Mouse (Mus musculus) stomach, embryonic 15.5 days (tissue): Measurements from ENCODE around the gene Fstl3. TPM values are rescaled to one million over a fixed set of nuclear protein-coding genes. Genes with fewer than 3 reads are reported as not detected.

Experiments used
- ATAC-seq: fragments of 200-750 bp; cut with Nextera tagmentation; 2 replicates; pipeline ENCODE4 v1.8.0; 2017; ENCODE audit warnings: low read depth, moderate number of reproducible peaks, moderate TSS enrichment; ENCODE audit not compliant: insufficient read depth, low FRiP score
- H3K27ac ChIP-seq: fragments of 300-500 bp; sonication (generic); 2 replicates; pipeline ENCODE4 v1.5.1; 2015; ENCODE audit warnings: mild to moderate bottlenecking, inconsistent platforms
- H3K27me3 ChIP-seq: fragments of 300-500 bp; sonication (generic); replicated peaks from 2 replicates; pipeline ENCODE4 v1.6.1; 2015; ENCODE audit warnings: inconsistent platforms
- H3K36me3 ChIP-seq: fragments of 300-500 bp; sonication (generic); 2 replicates; pipeline ENCODE4 v1.6.1; 2015; ENCODE audit warnings: inconsistent platforms
- H3K4me1 ChIP-seq: fragments of 300-500 bp; sonication (generic); 2 replicates; pipeline ENCODE4 v1.6.1; 2015; ENCODE audit warnings: inconsistent platforms
- H3K4me2 ChIP-seq: fragments of 300-500 bp; sonication (generic); 2 replicates; pipeline ENCODE4 v1.6.1; 2015; ENCODE audit warnings: mild to moderate bottlenecking, inconsistent platforms
- H3K4me3 ChIP-seq: fragments of 300-500 bp; sonication (generic); replicated peaks from 2 replicates; pipeline ENCODE4 v1.5.1; 2015; ENCODE audit warnings: inconsistent platforms
- H3K9ac ChIP-seq: fragments of 300-500 bp; sonication (generic); 2 replicates; pipeline ENCODE4 v1.6.1; 2015; ENCODE audit warnings: inconsistent platforms
- H3K9me3 ChIP-seq: fragments of 300-500 bp; sonication (generic); 2 replicates; pipeline ENCODE4 v1.6.1; 2016; ENCODE audit warnings: inconsistent platforms
- WGBS: fragments of 180-500 bp; shearing (Covaris S2); methylation state at CpG from one replicate; pipeline ENCODE4 v1.1.7; 2015; 5-methylcytosine and 5-hydroxymethylcytosine counted together
- polyA plus RNA-seq: library from polyadenylated mRNA; unstranded; fragments of >200 nt; fragmentation: Nextera tagmentation; extraction: Ambion mirVana; gene quantifications from 2 replicates; pipeline ENCODE4 v1.2.1, GENCODE M21; 2015

Gene Fstl3
- polyA plus RNA-seq, result 14.8 and 15.5 TPM in 2 replicates

DNA sequence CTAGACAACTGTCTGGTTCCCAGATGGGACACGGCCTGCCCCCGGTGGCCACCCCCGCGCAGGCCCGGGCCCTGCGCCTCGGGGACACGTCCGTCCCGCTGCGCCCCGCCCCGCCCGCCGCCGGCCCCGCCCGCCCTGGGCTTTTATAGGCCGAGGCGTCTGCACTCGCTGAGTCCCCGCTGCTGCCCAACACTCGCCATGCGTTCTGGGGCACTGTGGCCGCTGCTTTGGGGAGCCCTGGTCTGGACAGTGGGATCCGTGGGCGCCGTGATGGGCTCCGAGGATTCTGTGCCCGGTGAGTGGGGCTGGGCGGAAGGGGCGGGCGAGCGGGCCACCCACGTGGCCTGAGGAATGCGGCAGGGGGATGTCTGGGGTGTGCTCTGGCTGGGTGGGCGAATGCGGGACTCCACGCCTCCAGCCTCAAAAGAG is at the start of gene Fstl3:
Gene Fstl3, plus strand, starts transcription at position 170 of the 429 bp plus-strand sequence.
- Histone ChIP-seq H3K4me2 (peak within 1 kb of the TSS; percentile 83), H3K4me3 (peak within 1 kb of the TSS; percentile 49)
- 1% methylated on average over 39 of the region's 39 CpGs for WGBS

DNA sequence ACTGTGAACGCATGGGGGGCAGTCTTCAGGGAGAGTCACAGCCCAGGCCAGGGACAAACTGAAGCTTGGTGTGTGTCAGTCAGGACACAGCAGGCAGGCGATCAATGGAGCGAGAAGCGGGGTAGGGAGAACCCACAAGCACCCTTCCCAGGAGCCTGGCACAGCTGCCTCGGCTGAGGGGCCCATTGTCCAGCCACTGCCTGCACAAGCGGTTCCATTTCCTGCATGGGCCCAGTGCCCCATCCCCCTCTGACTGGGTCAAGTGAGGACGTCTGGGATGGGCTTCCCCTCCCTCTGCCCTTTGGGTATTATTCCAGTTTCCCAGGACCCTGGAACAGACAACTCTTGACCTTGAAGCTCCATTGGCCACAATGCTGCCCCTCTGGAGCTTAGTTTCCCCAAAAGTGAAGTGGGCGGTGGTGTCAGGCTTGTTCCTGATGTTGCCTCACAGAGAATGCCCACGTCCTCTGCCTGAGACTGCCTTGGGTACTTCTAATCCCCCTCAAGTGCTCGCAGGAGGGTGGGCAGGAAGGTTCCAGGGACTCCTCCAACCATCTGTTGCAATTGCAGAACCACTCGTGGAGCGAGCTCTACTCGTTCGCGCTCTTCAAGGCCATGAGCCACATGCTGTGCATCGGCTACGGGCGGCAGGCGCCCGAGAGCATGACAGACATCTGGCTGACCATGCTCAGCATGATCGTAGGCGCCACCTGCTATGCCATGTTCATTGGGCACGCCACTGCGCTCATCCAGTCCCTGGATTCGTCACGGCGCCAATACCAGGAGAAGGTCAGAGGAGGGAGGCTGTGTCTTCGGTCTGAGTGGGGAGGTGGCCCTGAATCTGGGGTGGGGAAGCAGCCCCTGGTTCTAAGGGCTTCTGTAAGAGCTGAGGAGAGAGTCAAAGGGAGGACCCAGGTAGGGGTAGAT is 48.5 kb upstream of the Fstl3 start:
- Histone ChIP-seq H3K27ac (no peak overlapping the region), H3K9me3 (no peaks in the 10 kb centered on the region), H3K4me1 (no peaks in the 10 kb centered on the region), H3K27me3 (no peaks in the 10 kb centered on the region), H3K4me3 (no peak overlapping the region), H3K4me2 (no peak overlapping the region), H3K9ac (no peak overlapping the region), H3K36me3 (0 out of 2 replicates have a peak, but pooled peaks cover under 1% of the 10 kb centered on the region)
- WGBS, result 66% methylated on average over 28 of the region's 28 CpGs
- ATAC-seq, result no peak

More for the DNA sequence above, at the start of gene Fstl3:
- Histone ChIP-seq H3K27me3 (no peaks in the 10 kb centered on the region), H3K9me3 (no peaks in the 10 kb centered on the region), H3K9ac (peak within 1 kb of the TSS; percentile 48; the same call in 1 of the 2 replicates), H3K4me1 (peaks cover 41% of the 10 kb centered on the region), H3K27ac (peak within 1 kb of the TSS; percentile 53), H3K36me3 (no peaks in the 10 kb centered on the region)
- no peak for ATAC-seq

DNA sequence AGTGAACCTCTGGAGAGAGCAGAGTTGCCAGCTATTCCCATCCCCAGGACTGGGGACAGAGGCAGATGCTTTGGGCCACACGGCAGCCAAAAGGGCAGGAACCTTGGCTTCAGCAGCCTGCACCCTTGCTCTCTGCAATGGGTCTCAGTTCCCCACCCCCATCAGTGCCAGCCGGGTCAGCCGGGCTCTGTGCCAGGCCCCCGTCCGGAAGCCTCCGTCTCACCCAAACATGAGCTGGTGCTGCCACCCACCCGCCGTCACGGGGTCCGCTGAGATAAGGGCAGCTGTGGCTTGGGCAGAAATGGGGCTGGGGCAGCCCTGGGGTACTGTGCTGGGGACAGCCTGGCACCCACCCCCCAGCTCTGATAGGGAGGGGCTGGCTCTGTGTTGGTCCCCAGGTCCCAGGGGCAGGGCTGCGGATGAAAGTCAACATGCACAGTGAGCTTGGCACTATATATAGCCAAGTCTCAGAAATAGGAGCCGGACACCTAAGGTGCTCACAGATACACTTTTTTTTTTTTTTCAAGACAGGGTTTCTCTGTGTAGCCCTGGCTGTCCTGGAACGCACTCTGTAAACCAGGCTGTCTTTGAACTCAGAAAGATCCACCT is 47.6 kb upstream of the Fstl3 start:
- 78% methylated on average over 13 of the region's 13 CpGs for WGBS
- no peak overlapping the region for H3K9ac ChIP-seq
- no peak; the same call in 1 of the 2 replicates for ATAC-seq
- H3K27ac ChIP-seq, result no peak overlapping the region
- H3K4me3 ChIP-seq, result no peak overlapping the region
- no peaks in the 10 kb centered on the region for H3K27me3 ChIP-seq
- H3K36me3 ChIP-seq, result peaks cover 8% of the 10 kb centered on the region; the same call in 1 of the 2 replicates
- no peaks in the 10 kb centered on the region for H3K9me3 ChIP-seq
- H3K4me1 ChIP-seq, result no peaks in the 10 kb centered on the region
- no peak overlapping the region for H3K4me2 ChIP-seq

DNA sequence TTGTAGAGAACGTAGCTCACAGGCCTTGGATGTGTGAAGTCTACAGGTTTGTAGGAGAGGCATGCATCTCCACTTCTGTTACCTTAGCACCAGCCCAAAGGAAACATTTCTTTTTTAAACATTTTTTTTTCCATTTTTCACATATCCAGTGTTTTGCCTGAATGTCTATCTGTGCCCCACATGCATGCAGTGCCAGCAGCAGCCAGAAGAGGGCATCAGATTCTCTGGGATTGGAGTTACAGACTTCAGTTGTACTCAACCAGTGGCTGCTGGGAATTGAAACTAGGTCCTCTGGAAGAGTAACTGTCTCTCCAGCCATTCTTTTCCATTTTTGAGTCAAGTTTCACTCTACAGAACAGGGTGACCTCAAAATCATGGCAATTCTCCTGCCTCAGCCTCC is 44.6 kb upstream of the Fstl3 start:
- H3K4me3 ChIP-seq, result no peak overlapping the region
- ATAC-seq, result no peak
- H3K9ac ChIP-seq, result no peak overlapping the region
- peaks cover 2% of the 10 kb centered on the region; the same call in 1 of the 2 replicates for H3K9me3 ChIP-seq
- no peak overlapping the region for H3K27ac ChIP-seq
- H3K36me3 ChIP-seq, result peaks cover 35% of the 10 kb centered on the region
- H3K27me3 ChIP-seq, result no peaks in the 10 kb centered on the region
- H3K4me2 ChIP-seq, result no peak overlapping the region
- no peaks in the 10 kb centered on the region for H3K4me1 ChIP-seq
- 95% methylated on average over 1 of the region's 1 CpGs for WGBS

DNA sequence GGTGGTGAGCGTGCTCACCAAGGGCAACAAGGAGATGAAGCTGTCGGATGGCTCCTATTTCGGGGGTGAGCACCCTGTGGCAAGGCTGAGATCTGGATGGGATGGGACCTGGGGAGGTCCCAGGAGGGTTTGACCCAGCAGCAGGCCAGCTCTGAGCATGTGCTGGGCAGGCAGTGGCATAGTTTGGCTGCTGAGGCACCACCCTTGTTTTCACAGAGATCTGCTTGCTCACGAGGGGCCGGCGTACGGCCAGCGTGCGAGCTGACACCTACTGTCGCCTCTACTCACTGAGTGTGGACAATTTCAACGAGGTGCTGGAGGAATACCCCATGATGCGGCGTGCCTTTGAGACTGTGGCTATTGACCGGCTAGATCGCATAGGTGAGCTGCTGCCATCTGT is 43.2 kb upstream of the Fstl3 start:
- peaks cover 3% of the 10 kb centered on the region; the same call in 1 of the 2 replicates for H3K9me3 ChIP-seq
- no peaks in the 10 kb centered on the region for H3K4me1 ChIP-seq
- H3K27me3 ChIP-seq, result no peaks in the 10 kb centered on the region
- 94% methylated on average over 15 of the region's 15 CpGs for WGBS
- ATAC-seq, result no peak
- no peak overlapping the region for H3K27ac ChIP-seq
- H3K36me3 ChIP-seq, result peaks cover 48% of the 10 kb centered on the region
- no peak overlapping the region for H3K4me2 ChIP-seq
- H3K4me3 ChIP-seq, result no peak overlapping the region
- no peak overlapping the region for H3K9ac ChIP-seq

DNA sequence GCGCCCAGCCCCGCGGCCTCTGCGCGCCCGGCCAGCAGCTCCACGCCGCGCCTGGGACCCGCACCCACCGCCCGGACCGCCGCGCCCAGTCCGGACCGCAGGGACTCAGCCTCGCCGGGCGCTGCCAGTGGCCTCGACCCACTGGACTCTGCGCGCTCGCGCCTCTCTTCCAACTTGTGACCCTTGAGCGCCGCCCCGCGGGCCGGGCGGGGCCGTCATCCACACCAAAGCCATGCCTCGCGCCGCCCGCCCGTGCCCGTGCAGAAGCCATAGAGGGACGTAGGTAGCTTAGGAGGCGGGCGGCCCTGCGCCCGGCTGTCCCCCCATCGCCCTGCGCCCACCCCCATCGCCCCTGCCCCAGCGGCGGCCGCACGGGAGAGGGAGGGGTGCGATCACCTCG is 41.7 kb upstream of the Fstl3 start:
- H3K9me3 ChIP-seq, result peaks cover 14% of the 10 kb centered on the region
- ATAC-seq, result no peak
- peaks cover 63% of the 10 kb centered on the region for H3K36me3 ChIP-seq
- no peak overlapping the region for H3K27ac ChIP-seq
- no peak overlapping the region for H3K4me3 ChIP-seq
- peak overlapping the region; percentile 5; the same call in 1 of the 2 replicates for H3K4me2 ChIP-seq
- H3K9ac ChIP-seq, result no peak overlapping the region
- 40% methylated on average over 51 of the region's 52 CpGs for WGBS
- H3K27me3 ChIP-seq, result no peaks in the 10 kb centered on the region
- no peaks in the 10 kb centered on the region for H3K4me1 ChIP-seq

DNA sequence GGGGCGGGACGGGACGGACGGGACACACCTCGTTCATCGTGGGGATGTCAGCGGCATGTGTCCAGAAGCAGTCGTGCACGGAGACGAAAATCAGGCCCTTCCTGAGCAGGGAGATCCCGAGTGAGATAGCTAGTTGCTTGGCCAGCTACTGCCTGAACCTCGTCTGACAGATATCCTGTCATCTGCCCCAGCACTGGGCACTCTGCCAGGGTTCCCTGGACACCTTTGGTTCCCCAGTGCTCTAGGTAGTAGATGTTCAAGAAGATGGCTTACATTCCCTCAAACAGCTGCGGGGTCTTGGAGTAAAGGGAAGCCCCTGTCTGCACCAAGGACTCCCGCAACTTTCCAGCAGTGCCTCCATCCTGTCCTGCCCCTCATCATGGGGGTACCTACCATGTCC is 40.4 kb upstream of the Fstl3 start:
- Histone ChIP-seq H3K27ac (no peak overlapping the region), H3K4me1 (no peaks in the 10 kb centered on the region), H3K36me3 (peaks cover 77% of the 10 kb centered on the region), H3K9ac (no peak overlapping the region), H3K4me3 (no peak overlapping the region), H3K27me3 (no peaks in the 10 kb centered on the region), H3K9me3 (peaks cover 14% of the 10 kb centered on the region), H3K4me2 (no peak overlapping the region)
- 86% methylated on average over 14 of the region's 14 CpGs for WGBS
- ATAC-seq, result no peak

DNA sequence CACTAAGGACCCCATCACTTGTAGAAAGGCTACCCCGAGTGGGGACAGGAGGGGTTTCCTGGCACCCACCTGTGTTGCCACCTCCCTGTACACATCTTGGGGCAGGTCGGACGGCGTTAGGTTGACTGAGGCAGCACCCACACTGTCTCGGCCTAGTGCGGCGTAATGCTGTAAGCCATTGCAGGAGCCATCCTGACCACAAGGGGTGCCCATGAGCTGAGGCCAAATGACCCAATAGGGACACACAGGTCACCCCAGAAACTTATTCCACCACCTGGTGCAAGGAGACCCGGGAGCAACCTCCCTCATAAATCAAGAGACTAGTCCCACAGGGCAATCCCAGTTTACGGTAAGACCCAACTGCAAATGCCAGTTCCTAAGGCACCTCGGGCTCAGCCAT is 38.8 kb upstream of the Fstl3 start:
- 93% methylated on average over 10 of the region's 10 CpGs for WGBS
- H3K4me3 ChIP-seq, result no peak overlapping the region
- H3K9me3 ChIP-seq, result peaks cover 14% of the 10 kb centered on the region
- H3K27ac ChIP-seq, result no peak overlapping the region
- no peak overlapping the region for H3K4me2 ChIP-seq
- H3K9ac ChIP-seq, result no peak overlapping the region
- H3K27me3 ChIP-seq, result no peaks in the 10 kb centered on the region
- H3K4me1 ChIP-seq, result no peaks in the 10 kb centered on the region
- ATAC-seq, result no peak
- peaks cover 91% of the 10 kb centered on the region for H3K36me3 ChIP-seq

DNA sequence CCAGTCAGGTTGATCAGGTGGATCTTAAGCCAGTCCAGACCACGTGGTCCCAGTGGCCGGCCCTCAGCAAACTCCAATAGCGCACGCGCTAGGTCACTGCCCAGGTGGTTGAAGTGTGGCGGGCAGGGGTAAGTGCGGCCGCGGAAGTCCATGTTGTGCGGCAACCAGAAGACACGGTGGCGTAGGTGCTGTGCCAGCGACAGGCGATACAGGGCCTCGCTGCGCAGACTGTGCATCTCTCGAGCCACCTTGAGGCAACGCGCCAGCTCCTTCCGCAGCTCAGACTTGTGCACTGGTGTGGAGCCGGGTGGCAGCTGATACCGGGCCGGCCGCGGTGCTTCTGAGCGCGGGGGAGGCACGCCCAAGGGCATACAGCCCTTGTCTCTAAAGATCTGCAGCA is 37.8 kb upstream of the Fstl3 start:
- no peaks in the 10 kb centered on the region for H3K4me1 ChIP-seq
- no peak for ATAC-seq
- H3K9ac ChIP-seq, result no peak overlapping the region
- 96% methylated on average over 28 of the region's 28 CpGs for WGBS
- no peak overlapping the region for H3K4me2 ChIP-seq
- no peak overlapping the region for H3K27ac ChIP-seq
- H3K4me3 ChIP-seq, result no peak overlapping the region
- H3K9me3 ChIP-seq, result peaks cover 14% of the 10 kb centered on the region
- H3K36me3 ChIP-seq, result peaks cover 87% of the 10 kb centered on the region
- no peaks in the 10 kb centered on the region for H3K27me3 ChIP-seq

DNA sequence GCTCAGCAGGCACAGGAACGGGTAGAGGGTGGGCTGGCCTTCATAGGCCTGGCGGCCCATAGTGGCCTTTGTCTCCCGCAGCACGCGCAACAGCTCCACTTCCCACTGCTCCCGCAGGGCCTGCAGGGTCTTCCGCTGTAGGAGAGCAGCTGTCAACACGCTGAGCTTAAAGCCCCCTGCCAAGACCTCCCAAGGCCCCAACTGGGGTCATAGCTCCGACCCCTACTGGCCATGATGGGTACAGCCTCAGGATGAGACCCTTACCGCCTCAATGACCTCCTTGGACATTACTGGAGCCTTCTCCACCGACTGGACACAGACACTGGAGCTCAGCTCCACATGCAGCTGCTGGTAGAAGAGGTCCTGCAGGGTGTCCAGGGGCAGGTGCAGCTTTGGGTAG is 36.2 kb upstream of the Fstl3 start:
- Histone ChIP-seq H3K9me3 (peaks cover 14% of the 10 kb centered on the region; the same call in 1 of the 2 replicates), H3K27me3 (no peaks in the 10 kb centered on the region), H3K9ac (no peak overlapping the region), H3K4me1 (peaks cover 6% of the 10 kb centered on the region; the same call in 1 of the 2 replicates), H3K4me2 (no peak overlapping the region), H3K4me3 (no peak overlapping the region), H3K27ac (no peak overlapping the region), H3K36me3 (peaks cover 75% of the 10 kb centered on the region)
- WGBS, result 81% methylated on average over 11 of the region's 11 CpGs
- ATAC-seq, result no peak

DNA sequence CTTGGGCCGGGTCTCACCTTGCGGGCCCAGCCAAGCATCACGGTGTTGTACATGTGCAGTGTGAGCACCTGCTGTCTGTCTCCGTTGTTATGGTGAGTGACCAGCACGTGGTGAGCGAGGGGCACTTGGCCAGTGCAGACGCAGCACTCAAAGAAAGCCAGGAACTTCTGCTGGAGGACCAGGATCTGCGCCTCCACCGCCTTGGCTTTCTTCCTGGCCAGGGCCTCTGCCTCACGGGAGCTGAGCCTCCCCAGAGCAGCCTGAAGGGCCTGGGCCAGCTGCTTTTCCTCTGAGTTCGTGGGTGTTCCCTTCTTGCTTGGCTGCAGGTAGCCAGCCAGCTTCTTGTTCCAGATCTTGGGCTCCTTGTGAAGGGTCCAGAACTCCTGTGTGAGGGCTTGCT is 33.9 kb upstream of the Fstl3 start:
- Histone ChIP-seq H3K27me3 (no peaks in the 10 kb centered on the region), H3K9me3 (peaks cover 12% of the 10 kb centered on the region; the same call in 1 of the 2 replicates), H3K4me1 (peaks cover 6% of the 10 kb centered on the region; the same call in 1 of the 2 replicates), H3K27ac (no peak overlapping the region), H3K36me3 (peaks cover 52% of the 10 kb centered on the region), H3K9ac (no peak overlapping the region), H3K4me3 (no peak overlapping the region), H3K4me2 (no peak overlapping the region)
- ATAC-seq, result no peak
- 91% methylated on average over 11 of the region's 11 CpGs for WGBS
